Mouse (Mus musculus) spleen, postnatal 36 days (tissue): ENCODE results near the gene Polr2a.
"Not testable (repeated sequence)": the region's sequence is repeated elsewhere in the genome, so short reads cannot be mapped to it uniquely, and the experiment has no call there.

Experiments
- DNase-seq, 2 experiments: peaks; one replicate each; pipeline ENCODE4 v3.0.0; 2022; ENCODE audit warnings: low spot score in 2 of 2, mixed read lengths in 1 of 2

The Polr2a gene

DNA sequence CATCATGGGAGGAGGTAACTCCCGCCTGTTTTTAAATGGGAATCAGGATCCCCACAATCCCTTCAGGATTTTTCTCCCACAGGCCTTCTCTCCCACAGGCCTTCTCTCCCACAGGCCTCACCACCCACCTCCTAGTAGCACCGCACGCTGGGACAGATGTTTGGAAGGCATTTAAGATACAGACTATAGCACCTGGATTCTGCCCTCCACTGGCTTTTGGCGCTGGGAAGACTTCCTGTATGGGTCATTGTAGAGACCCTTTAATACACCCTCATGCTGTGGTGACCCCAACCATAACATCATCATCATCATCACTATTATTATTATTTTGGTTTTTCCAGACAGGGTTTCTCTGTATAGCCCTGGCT, 51.0 kb downstream of the Polr2a start:
- no peak for DNase-seq

DNA sequence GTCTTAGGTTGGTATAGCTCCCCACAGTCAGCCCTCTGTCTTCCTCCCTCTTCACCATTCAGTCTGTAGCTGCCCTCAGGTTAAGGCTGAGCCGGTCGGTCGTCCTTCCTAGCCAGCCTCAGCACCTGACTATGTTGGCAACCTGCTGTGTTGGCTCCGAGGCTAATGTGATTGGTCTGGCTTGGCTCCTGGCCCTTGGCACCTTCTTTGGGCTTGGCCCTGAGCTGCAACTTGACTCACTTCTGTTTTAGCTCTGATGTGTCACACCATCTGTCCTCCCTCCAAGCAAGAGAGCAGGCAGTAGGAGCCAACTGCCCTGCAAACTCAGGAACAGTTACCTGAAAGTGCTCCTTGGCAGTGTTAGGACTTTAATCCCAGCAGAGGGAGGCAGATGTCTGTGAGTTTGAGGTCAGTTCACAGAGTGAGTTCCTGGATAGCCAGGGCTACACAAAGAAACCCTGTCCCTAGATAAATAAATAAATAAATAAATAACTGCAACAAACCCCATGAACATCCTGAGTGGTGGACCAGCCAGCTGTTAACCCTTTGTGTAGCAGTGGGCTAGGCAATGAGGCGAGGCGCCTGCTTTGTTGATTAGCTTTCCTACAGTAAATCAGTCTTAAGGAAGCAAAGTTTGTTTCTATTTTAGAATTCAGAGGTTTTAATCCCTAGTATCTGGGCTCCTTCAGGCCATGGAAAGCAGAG, 51.5 kb downstream of the Polr2a start:
- no peak for DNase-seq

- DNase-seq: no peak
Measured at GRCm38 (mm10) chr11:69704613-69705010, 53.8 kb downstream of the Polr2a start.

GRCm38 (mm10) chr11:69703814-69704612, 54.4 kb downstream of the Polr2a start:
- no peak for DNase-seq

- not testable (repeated sequence) for DNase-seq
Measured at GRCm38 (mm10) chr11:69703381-69703780, 55.1 kb downstream of the Polr2a start.

DNA sequence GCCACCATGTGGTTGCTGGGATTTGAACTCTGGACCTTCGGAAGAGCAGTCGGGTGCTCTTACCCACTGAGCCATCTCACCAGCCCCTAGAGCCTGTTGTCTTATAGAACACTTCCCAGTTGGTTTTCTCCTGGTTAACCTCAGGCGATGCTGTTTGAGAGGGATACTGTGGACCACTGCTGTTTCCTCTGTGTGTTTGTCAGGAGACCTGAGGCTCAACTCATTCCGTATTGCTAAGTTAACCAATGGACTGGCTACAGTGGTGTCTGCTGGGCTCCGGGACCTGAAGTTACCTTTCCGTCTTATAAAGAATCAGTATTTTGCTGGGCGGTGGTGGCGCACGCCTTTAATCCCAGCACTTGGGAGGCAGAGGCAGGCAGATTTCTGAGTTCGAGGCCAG, 55.6 kb downstream of the Polr2a start:
- DNase-seq: not testable (repeated sequence)

- DNase-seq: no peak
Measured at GRCm38 (mm10) chr11:69699595-69699994, 58.8 kb downstream of the Polr2a start.

- DNase-seq: no peak
Measured at GRCm38 (mm10) chr11:69698574-69698973, 59.9 kb downstream of the Polr2a start.

GRCm38 (mm10) chr11:69697396-69697795, 61.0 kb downstream of the Polr2a start:
- no peak for DNase-seq

GRCm38 (mm10) chr11:69695361-69696181, 62.9 kb downstream of the Polr2a start, which contains the start of the genes Tnfsf12 and Tnfsfm13:
Gene Tnfsf12, minus strand, starts transcription at chr11:69695849.
Gene Tnfsfm13, minus strand, starts transcription at chr11:69696098.
- DNase-seq: peak; percentile 28 to 37

DNA sequence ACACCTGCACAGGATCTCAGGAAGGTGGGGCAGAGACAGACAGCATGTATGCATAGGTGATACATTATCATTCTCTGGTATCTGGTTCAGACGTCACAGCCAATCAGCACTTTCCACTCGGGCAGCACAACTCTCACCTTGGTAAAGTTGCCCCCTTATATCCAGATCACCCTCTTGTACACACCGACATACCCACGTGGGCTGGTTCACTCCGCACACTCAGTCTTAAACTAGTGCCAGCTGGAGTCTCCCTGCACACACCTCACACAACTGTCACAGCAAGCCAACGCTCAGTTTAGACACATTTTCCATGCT, 63.4 kb downstream of the Polr2a start:
- DNase-seq: no peak

DNA sequence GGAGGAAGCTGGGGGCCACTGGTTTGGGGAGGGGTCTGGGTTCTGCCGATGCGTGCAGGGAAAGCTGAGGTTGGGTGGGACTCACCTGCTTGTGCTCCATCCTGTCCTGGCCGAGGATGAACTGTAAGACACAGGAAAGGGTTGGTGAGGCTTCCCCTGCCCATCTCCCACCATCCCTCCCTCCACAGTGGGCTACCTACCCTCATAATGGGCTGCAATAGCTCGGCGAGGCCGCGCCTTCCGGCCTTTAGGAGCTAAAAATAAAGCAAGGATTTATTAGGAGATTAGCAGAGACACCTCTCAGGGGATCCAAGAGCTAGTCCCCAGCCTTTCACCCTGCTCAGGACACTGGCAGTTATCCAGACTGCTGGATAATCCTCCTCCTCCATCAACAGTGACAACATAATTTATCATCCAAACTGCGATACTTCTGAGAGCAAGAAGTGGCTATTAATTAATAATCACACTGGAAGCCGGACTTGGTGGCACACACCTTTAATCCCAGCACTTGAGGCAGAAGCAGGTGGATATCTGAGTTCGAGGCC, 64.9 kb downstream of the Polr2a start:
- DNase-seq: no peak

DNA sequence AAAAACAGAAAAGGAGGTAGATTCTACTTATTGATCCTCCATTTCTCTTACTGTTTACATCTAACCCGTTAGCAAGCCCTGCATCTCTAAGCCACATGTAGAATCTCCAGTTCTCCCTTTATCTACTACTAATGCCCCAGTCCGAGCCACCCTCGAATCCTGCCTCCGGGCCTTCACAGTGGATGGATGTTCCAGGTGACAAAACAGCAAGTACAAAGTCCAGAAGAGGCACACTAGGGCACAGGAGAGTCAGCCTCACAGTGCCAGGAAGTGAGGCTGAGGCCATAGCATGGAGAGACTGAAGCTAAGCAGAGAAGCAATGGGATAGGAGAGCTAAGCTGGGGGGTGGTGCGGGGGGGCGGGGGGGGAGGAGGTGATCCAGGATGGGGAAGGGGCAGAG, 65.6 kb downstream of the Polr2a start:
- no peak for DNase-seq

- DNase-seq: no peak
Measured at GRCm38 (mm10) chr11:69692196-69692811, 66.1 kb downstream of the Polr2a start.

DNA sequence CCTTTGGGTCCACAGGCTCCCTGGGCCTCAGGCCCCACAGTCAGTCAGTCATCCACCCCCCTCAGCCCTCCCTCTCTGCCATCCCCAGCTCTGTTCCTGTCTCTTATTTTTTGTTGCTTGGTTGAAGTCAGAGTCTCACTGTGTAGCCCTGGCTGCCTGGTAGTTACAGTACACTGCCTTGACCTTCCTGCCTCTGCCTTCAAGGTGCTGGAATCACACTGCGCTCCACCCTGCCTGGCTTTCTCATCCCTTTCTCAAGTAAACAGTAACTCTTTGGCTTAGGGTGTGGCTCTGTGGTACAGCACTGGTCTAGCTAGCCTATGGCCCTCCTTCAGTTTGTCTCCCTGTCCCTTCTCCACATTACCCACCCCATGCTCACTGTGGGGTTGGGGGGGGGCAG, 68.5 kb downstream of the Polr2a start:
- no peak for DNase-seq

GRCm38 (mm10) chr11:69687061-69687460, 71.4 kb downstream of the Polr2a start:
- DNase-seq: no peak

GRCm38 (mm10) chr11:69686377-69686776, 72.1 kb downstream of the Polr2a start:
- DNase-seq: no peak

GRCm38 (mm10) chr11:69685526-69686148, 72.8 kb downstream of the Polr2a start, which contains the start of gene Tnfsf13:
Gene Tnfsf13, minus strand, starts transcription at chr11:69685784.
- no peak for DNase-seq

- no peak for DNase-seq
Measured at GRCm38 (mm10) chr11:69684936-69685335, 73.5 kb downstream of the Polr2a start.

DNA sequence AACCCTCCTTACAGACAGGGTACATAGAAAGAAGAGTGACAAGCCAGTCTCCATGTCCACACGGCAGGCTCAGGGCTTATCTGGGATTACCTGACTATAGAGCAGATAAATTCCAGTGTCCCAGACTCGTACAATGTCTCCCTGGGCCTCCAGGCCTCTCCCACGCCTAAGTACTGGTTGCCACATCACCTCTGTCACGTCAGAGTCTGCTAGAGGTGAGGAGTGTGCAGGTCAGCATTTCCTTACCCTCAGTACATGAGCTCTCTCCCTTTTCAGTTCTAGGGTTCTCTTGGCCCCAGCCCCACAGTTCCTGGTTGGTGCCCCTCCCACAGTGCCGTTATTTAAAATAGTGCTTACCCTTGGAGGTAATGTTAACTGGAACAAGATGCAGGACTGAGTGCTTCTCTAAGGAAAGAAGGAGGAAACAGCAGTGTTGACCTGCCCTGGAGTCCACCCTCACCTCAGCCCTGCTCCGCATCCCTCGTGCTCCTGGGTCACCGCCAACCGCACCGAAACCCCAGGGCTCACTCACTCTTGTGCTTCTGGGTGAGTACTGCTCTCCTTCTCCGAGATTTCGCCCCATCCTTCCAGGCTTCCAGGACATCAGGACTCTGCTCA, 74.2 kb downstream of the Polr2a start:
- no peak for DNase-seq
